Mouse (Mus musculus) central nervous system, embryonic 18 days (tissue): ENCODE data around the gene Cyp4f37. TPM values are rescaled to one million over a fixed set of nuclear protein-coding genes. Genes with fewer than 3 reads are reported as not detected.

ENCODE experiments used
- polyA plus RNA-seq: library from polyadenylated mRNA; depleted of rRNA; stranded (reverse); fragments of >200 nt; gene quantifications from 2 replicates; pipeline ENCODE4 v1.2.3, GENCODE M21; 2012; rRNA removed

The Cyp4f37 gene
- polyA plus RNA-seq: not detected in 2 replicates

GRCm38 (mm10) chr17:32621018-32621417 is at the start of gene Cyp4f37:
Cyp4f37 (plus strand) TSS chr17:32621309.

GRCm38 (mm10) chr17:32658712-32659111 is 37.6 kb downstream of the Cyp4f37 start, which contains the start of gene Cyp4f40:
Cyp4f40 (plus strand) TSS chr17:32658900.

GRCm38 (mm10) chr17:32685048-32685750 is 64.1 kb downstream of the Cyp4f37 start, which contains the start of gene Cyp4f15:
Cyp4f15 (plus strand) TSS chr17:32685627.

Other genes starting within 250 kb of the Cyp4f37 start
- 56.9 and 67.6 TPM in 2 replicates for gene Wiz, start 231.9 kb upstream of the Cyp4f37 start, polyA plus RNA-seq
- gene Rasal3, start 217.7 kb upstream of the Cyp4f37 start, polyA plus RNA-seq: 0.52 and 0.70 TPM in 2 replicates
- not detected in 2 replicates for gene Pglyrp2, start 197.1 kb upstream of the Cyp4f37 start, polyA plus RNA-seq
- 0.60 and 0.65 TPM in 2 replicates for gene Cyp4f39, start 168.6 kb upstream of the Cyp4f37 start, polyA plus RNA-seq
- 10.0 and 11.0 TPM in 2 replicates for gene Cyp4f17, start 115.3 kb upstream of the Cyp4f37 start, polyA plus RNA-seq
- gene Cyp4f16, start 84.8 kb upstream of the Cyp4f37 start, polyA plus RNA-seq: 18.8 and 21.6 TPM in 2 replicates
- gene Cyp4f40, start 37.6 kb downstream of the Cyp4f37 start, polyA plus RNA-seq: 0.08 TPM in 2 replicates
- 3.0 and 3.5 TPM in 2 replicates for gene Cyp4f15, start 64.3 kb downstream of the Cyp4f37 start, polyA plus RNA-seq
- gene Zfp871, start 167.0 kb downstream of the Cyp4f37 start, polyA plus RNA-seq: 28.0 and 28.1 TPM in 2 replicates
- gene Zfp811, start 188.6 kb downstream of the Cyp4f37 start, polyA plus RNA-seq: 22.2 and 22.4 TPM in 2 replicates
- gene Zfp799, start 209.0 kb downstream of the Cyp4f37 start, polyA plus RNA-seq: 13.0 and 16.4 TPM in 2 replicates